Mouse (Mus musculus) cortical plate, adult 2 months (tissue): ENCODE measurements around the gene Vpreb3. TPM values are rescaled to one million over a fixed set of nuclear protein-coding genes. Genes with fewer than 3 reads are reported as not detected.

Experiments
- H3K27ac ChIP-seq: fragments of 200-500 bp; 2 replicates; pipeline ENCODE4 v1.5.1; 2012; ENCODE audit warnings: low read length, control low read depth, inconsistent platforms; ENCODE audit not compliant: insufficient read depth
- H3K4me1 ChIP-seq: fragments of 200-500 bp; 2 replicates; pipeline ENCODE4 v1.6.1; 2011; ENCODE audit warnings: low read length; ENCODE audit not compliant: control insufficient read depth, insufficient read depth
- H3K4me3 ChIP-seq: fragments of 200-500 bp; 2 replicates; pipeline ENCODE4 v1.5.1; 2011; ENCODE audit warnings: mild to moderate bottlenecking, low read length, control low read depth; ENCODE audit not compliant: insufficient read depth
- CTCF ChIP-seq: fragments of 200-500 bp; IDR thresholded peaks from 2 replicates; pipeline ENCODE4 v1.5.1; 2011; ENCODE audit warnings: mild to moderate bottlenecking, control low read depth, low read length; ENCODE audit not compliant: insufficient read depth; ENCODE audit errors: extremely low read depth
- POLR2A ChIP-seq: fragments of 200-500 bp; IDR thresholded peaks from 2 replicates; pipeline ENCODE4 v1.6.1; 2011; ENCODE audit warnings: mild to moderate bottlenecking, low read length, control low read depth; ENCODE audit not compliant: insufficient read depth; ENCODE audit errors: extremely low read depth
- polyA plus RNA-seq: library from polyadenylated mRNA; depleted of rRNA; stranded (reverse); fragments of >200 nt; gene quantifications from 2 replicates; pipeline ENCODE4 v1.2.3, GENCODE M21; 2012; rRNA removed

Vpreb3 gene
- polyA plus RNA-seq, 1 experiment: not detected

GRCm38 (mm10) chr10:75995463-75995862 is 52.6 kb downstream of the Vpreb3 start:
- no peak overlapping the region for H3K27ac ChIP-seq
- no peak overlapping the region for H3K4me3 ChIP-seq
- TF ChIP-seq POLR2A: no peak
- TF ChIP-seq CTCF: no peak
- H3K4me1 ChIP-seq: no peaks in the 10 kb centered on the region

DNA sequence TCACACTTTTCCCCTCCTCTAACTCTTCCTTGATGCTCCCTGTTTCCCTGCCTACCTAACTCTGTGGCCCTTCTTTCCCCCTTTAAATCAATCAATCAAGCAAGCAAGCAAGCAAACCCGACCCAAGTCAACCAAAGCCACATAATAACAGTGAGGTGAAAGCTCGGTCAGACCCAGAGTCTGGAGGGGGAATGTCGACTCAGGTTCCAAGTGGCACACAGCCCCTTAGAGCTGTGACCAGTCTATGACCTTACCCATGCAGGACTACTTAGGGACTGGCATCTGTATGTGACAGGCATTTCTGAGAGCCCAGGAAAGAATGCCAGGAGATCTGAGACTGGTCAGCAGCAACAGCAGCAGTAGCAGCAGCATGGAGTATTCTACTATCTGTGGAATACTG is 53.5 kb downstream of the Vpreb3 start:
- H3K4me1 ChIP-seq: no peaks in the 10 kb centered on the region
- H3K27ac ChIP-seq: no peak overlapping the region
- no peak overlapping the region for H3K4me3 ChIP-seq
- TF ChIP-seq POLR2A: no peak
- TF ChIP-seq CTCF: no peak

Other genes starting within 250 kb of the Vpreb3 start
- gene Cabin1, start 178.7 kb upstream of the Vpreb3 start, polyA plus RNA-seq: 55.0 and 57.8 TPM in 2 replicates
- 85.2 and 90.3 TPM in 2 replicates for gene Ddt, start 169.6 kb upstream of the Vpreb3 start, polyA plus RNA-seq
- gene Gm20441, start 162.1 kb upstream of the Vpreb3 start, polyA plus RNA-seq: not detected in 2 replicates
- gene Gstt3, start 161.6 kb upstream of the Vpreb3 start, polyA plus RNA-seq: 4.1 and 4.7 TPM in 2 replicates
- 28.9 and 31.7 TPM in 2 replicates for gene Gstt1, start 144.5 kb upstream of the Vpreb3 start, polyA plus RNA-seq
- not detected in 2 replicates for gene Gstt4, start 120.5 kb upstream of the Vpreb3 start, polyA plus RNA-seq
- gene Gstt2, start 105.6 kb upstream of the Vpreb3 start, polyA plus RNA-seq: 15.6 and 17.1 TPM in 2 replicates
- 1,035 and 1,146 TPM in 2 replicates for gene Mif, start 82.8 kb upstream of the Vpreb3 start, polyA plus RNA-seq
- gene Derl3, start 49.6 kb upstream of the Vpreb3 start, polyA plus RNA-seq: 4.5 and 5.9 TPM in 2 replicates
- 71.5 and 73.1 TPM in 2 replicates for gene Smarcb1, start 21.4 kb upstream of the Vpreb3 start, polyA plus RNA-seq
- 502 and 507 TPM in 2 replicates for gene Chchd10, start 9.9 kb upstream of the Vpreb3 start, polyA plus RNA-seq
- 2.3 and 2.6 TPM in 2 replicates for gene Mmp11, start 6.6 kb upstream of the Vpreb3 start, polyA plus RNA-seq
- 0.49 and 1.2 TPM in 2 replicates for gene Gm867, start 2.4 kb upstream of the Vpreb3 start, polyA plus RNA-seq
- gene Gm5134, start 11.5 kb downstream of the Vpreb3 start, polyA plus RNA-seq: 0.06 and 0.08 TPM in 2 replicates
- 10.2 and 10.7 TPM in 2 replicates for gene Zfp280b, start 89.6 kb downstream of the Vpreb3 start, polyA plus RNA-seq
- gene Slc5a4b, start 167.9 kb downstream of the Vpreb3 start, polyA plus RNA-seq: not detected in 2 replicates
- gene Slc5a4a, start 204.4 kb downstream of the Vpreb3 start, polyA plus RNA-seq: not detected in 2 replicates